Mouse (Mus musculus) liver, postnatal 0 days (tissue): ENCODE data around the gene Cela1. TPM values are rescaled to one million over a fixed set of nuclear protein-coding genes. Genes with fewer than 3 reads are reported as not detected.

Experiments used
- ATAC-seq: fragments of 200-750 bp; cut with Nextera tagmentation; 2 replicates; pipeline ENCODE4 v1.8.0; 2017; ENCODE audit warnings: mild to moderate bottlenecking, moderate library complexity
- DNase-seq: peaks from one replicate; pipeline ENCODE4 v3.0.0-alpha.2; 2016
- H3K27ac ChIP-seq: fragments of 300-500 bp; sonication (generic); 2 replicates; pipeline ENCODE4 v1.5.1; 2014; ENCODE audit warnings: antibody characterized with exemption, moderate library complexity, mild to moderate bottlenecking, low read depth
- H3K27me3 ChIP-seq: fragments of 300-500 bp; sonication (generic); 2 replicates; pipeline ENCODE4 v1.6.1; 2014; ENCODE audit warnings: low read length, control low read depth, mixed read lengths; ENCODE audit not compliant: insufficient read depth
- H3K36me3 ChIP-seq: fragments of 300-500 bp; sonication (generic); replicated peaks from 2 replicates; pipeline ENCODE4 v1.6.1; 2014; ENCODE audit warnings: mild to moderate bottlenecking, control low read depth, low read length, moderate library complexity, mixed read lengths; ENCODE audit not compliant: insufficient read depth
- H3K4me1 ChIP-seq: fragments of 300-500 bp; sonication (generic); 2 replicates; pipeline ENCODE4 v1.6.1; 2014; ENCODE audit warnings: antibody characterized with exemption, mild to moderate bottlenecking, control low read depth; ENCODE audit not compliant: insufficient read depth
- H3K4me2 ChIP-seq: fragments of 300-500 bp; sonication (generic); 2 replicates; pipeline ENCODE4 v1.6.1; 2014; ENCODE audit warnings: low read depth, mild to moderate bottlenecking, low read length, moderate library complexity, mixed read lengths
- H3K4me3 ChIP-seq: fragments of 300-500 bp; sonication (generic); 2 replicates; pipeline ENCODE4 v1.5.1; 2014; ENCODE audit warnings: low read depth, low read length
- H3K9ac ChIP-seq: fragments of 300-500 bp; sonication (generic); replicated peaks from 2 replicates; pipeline ENCODE4 v1.6.1; 2014; ENCODE audit warnings: mild to moderate bottlenecking, moderate library complexity
- H3K9me3 ChIP-seq: fragments of 300-500 bp; sonication (generic); 2 replicates; pipeline ENCODE4 v1.6.1; 2016; ENCODE audit warnings: mild to moderate bottlenecking, control low read depth, low read length, mixed read lengths
- CTCF ChIP-seq: sonication (generic); IDR thresholded peaks from 2 replicates; pipeline ENCODE4 v1.5.1; 2016; ENCODE audit warnings: antibody characterized with exemption, low read depth
- EP300 ChIP-seq: IDR thresholded peaks from 2 replicates; pipeline ENCODE4 v1.6.1; 2016; ENCODE audit warnings: antibody characterized with exemption, low read depth, mild to moderate bottlenecking
- WGBS: fragments of 180-500 bp; shearing (Covaris S2); extraction: QIAGEN DNeasy Blood & Tissue Kit; methylation state at CpG from one replicate; pipeline ENCODE4 v1.1.7; 2014; ENCODE audit not compliant: insufficient replicate concordance; 5-methylcytosine and 5-hydroxymethylcytosine counted together
- polyA plus RNA-seq: library from polyadenylated mRNA; unstranded; fragments of >200 nt; fragmentation: Nextera tagmentation; extraction: Ambion mirVana; gene quantifications from 2 replicates; pipeline ENCODE4 v1.2.1, GENCODE M21; 2015

The Cela1 gene
- polyA plus RNA-seq, 1 experiment from 2014 or later = 29.5 TPM

DNA sequence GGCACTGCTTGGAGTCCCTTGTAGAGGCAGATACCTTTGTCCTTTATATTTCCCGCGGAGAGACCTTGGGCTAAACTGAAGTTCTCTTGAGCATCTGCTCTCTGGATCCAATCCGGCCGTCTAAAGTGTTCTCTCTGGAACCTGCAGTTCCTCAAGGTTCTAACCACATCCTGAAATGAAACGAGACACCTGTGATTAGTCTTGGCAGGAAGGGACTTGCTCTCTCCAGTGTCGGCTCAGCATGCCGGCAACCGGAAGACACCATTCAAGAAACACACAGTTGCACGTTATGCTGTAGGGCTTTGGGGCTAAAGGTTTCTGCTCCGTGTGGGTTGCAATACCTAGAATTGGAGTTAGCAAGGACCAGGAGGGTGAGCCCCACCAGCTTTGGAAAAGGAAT lies 32.3 kb upstream of the Cela1 start:
- Histone ChIP-seq H3K9me3 (no peaks in the 10 kb centered on the region), H3K9ac (no peak overlapping the region), H3K36me3 (no peaks in the 10 kb centered on the region), H3K4me1 (no peaks in the 10 kb centered on the region), H3K27ac (no peak overlapping the region), H3K4me3 (no peak overlapping the region), H3K4me2 (no peak overlapping the region), H3K27me3 (no peaks in the 10 kb centered on the region)
- ATAC-seq (no peak), DNase-seq (no peak)
- 74% methylated on average over 10 of the region's 10 CpGs for WGBS
- no peak for TF ChIP-seq CTCF
- TF ChIP-seq EP300 = no peak

DNA sequence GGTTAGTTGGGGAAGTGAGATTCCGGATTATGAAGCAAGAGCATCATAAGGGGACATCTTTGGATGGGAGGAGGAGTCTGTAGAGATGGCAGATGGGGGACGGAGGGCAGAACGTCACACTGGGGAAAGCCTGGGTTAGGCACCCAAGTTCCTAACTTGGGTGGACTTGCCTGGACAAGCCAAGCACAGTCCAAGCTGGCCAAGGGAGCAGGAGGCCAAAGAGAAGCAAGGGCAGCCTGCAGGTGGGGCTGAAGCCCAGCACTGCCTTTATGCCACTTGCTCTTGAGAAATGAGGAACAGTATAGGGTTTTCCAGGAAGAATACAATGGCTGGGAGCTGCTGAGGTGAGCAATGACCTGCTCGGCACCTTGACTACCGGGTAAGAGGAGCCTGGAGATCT lies 31.5 kb upstream of the Cela1 start:
- Histone ChIP-seq H3K4me2 (no peak overlapping the region), H3K27ac (no peak overlapping the region), H3K9ac (no peak overlapping the region), H3K4me3 (no peak overlapping the region), H3K27me3 (no peaks in the 10 kb centered on the region), H3K9me3 (no peaks in the 10 kb centered on the region), H3K4me1 (no peaks in the 10 kb centered on the region), H3K36me3 (no peaks in the 10 kb centered on the region)
- TF ChIP-seq CTCF (no peak), EP300 (no peak)
- WGBS = 91% methylated on average over 5 of the region's 5 CpGs
- ATAC-seq (no peak), DNase-seq (no peak)

DNA sequence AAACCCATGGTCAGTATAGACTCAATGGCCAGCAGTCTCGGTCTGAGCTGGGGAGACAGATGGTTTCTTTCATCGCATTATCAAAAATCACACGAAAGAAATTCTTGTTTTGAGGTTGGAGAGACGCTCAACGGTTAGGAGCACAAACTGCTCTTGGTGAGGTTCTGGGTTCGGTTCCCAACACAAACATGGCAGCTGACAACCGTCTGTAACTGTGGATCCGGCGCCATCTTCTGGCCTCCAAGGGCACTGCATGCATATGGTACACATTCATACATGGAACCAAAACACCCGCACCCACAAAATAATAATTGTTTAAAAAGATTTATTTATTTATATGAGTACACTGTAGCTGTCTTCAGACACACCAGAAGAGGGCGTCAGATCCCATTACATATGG lies 30.9 kb upstream of the Cela1 start:
- no peak for DNase-seq
- no peak overlapping the region for H3K27ac ChIP-seq
- H3K4me2 ChIP-seq = no peak overlapping the region
- TF ChIP-seq CTCF = peak; percentile 52
- TF ChIP-seq EP300 = no peak
- WGBS = 80% methylated on average over 11 of the region's 11 CpGs
- H3K36me3 ChIP-seq = no peaks in the 10 kb centered on the region
- ATAC-seq = no peak
- no peaks in the 10 kb centered on the region for H3K9me3 ChIP-seq
- no peaks in the 10 kb centered on the region for H3K4me1 ChIP-seq
- no peak overlapping the region for H3K9ac ChIP-seq
- H3K27me3 ChIP-seq = no peaks in the 10 kb centered on the region
- H3K4me3 ChIP-seq = no peak overlapping the region

DNA sequence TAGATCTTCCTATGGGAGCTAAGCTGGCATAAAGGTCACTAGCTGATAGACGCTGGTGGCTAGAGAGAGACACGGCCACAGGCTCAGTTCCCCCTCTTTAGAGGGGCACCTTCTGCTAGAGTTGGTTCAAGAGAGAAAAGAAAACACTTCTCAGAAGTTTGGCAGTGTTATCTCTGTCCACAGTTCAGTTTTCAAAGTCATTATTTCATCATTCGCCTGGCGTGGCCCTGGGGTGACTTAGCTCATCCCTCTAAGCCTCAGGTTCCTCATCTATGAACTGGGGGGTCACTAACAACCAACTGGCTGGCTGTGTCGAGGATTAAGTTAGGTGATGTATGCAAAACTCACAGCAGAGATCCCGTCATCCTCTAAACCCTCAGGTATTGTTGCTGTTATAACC lies 30.2 kb upstream of the Cela1 start:
- Histone ChIP-seq H3K27ac (no peak overlapping the region), H3K4me1 (no peaks in the 10 kb centered on the region), H3K9me3 (no peaks in the 10 kb centered on the region), H3K4me2 (no peak overlapping the region), H3K9ac (no peak overlapping the region), H3K27me3 (no peaks in the 10 kb centered on the region), H3K4me3 (no peak overlapping the region), H3K36me3 (no peaks in the 10 kb centered on the region)
- ATAC-seq (no peak), DNase-seq (no peak)
- TF ChIP-seq EP300 (no peak), CTCF (no peak)
- 45% methylated on average over 6 of the region's 6 CpGs for WGBS

DNA sequence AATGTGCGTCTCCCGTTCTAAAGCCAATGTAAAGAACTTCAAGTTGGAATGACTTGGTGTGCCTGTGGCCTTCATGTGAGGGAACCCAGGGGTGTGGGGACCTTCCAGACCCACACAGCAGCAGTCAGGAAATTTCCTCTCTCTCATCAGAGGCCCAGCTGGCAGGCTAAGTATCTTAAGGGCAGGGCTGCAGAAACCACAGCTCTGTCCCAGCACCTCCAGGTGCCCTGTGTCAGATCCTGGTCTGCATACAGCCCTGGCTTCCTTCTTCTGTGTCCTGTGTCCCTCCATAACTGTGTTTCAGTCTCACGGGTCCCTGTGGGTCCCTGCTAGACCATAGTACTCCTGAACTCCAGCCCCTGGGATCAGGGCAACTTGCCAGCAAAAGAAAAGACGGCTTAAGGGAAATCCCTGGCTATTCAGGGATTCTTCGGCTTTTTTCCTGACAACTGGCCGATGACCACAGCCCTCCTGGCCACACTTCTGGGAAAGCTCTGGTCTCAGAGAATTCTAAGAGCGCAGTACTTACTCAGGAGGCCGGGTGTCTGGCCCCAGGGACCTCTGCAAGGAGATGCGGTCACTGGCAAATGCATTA lies 27.8 kb upstream of the Cela1 start:
- Histone ChIP-seq H3K9me3 (no peaks in the 10 kb centered on the region), H3K36me3 (no peaks in the 10 kb centered on the region), H3K4me1 (no peaks in the 10 kb centered on the region), H3K27me3 (no peaks in the 10 kb centered on the region), H3K9ac (no peak overlapping the region), H3K4me2 (no peak overlapping the region), H3K27ac (no peak overlapping the region), H3K4me3 (no peak overlapping the region)
- no peak for TF ChIP-seq EP300
- no peak for TF ChIP-seq CTCF
- WGBS = 73% methylated on average over 9 of the region's 9 CpGs
- DNase-seq (no peak), ATAC-seq (no peak)

DNA sequence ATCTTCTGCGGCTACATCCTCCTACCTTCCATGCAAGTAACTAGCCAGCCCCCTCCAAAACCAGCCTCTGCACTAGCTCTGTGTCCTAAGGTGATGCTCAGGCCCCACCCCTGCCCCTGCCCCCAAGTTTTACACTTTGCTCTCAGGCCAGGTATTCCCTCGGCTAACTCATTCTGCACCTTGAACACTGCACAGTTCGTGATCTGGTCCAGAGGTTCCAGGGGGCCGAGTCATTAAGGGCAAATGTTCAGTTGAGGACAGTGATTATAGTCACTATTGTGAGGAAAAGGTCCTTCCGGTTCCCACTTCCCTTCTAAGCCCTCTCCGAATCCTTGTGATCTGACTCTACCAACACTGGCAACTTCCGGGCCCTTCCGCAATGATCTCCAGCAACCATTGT lies 26.7 kb upstream of the Cela1 start:
- no peak overlapping the region for H3K4me2 ChIP-seq
- DNase-seq (no peak), ATAC-seq (no peak)
- no peak overlapping the region for H3K9ac ChIP-seq
- no peak overlapping the region for H3K27ac ChIP-seq
- 83% methylated on average over 8 of the region's 8 CpGs for WGBS
- H3K4me1 ChIP-seq = no peaks in the 10 kb centered on the region
- H3K27me3 ChIP-seq = no peaks in the 10 kb centered on the region
- no peak for TF ChIP-seq EP300
- no peak for TF ChIP-seq CTCF
- no peaks in the 10 kb centered on the region for H3K36me3 ChIP-seq
- no peak overlapping the region for H3K4me3 ChIP-seq
- H3K9me3 ChIP-seq = no peaks in the 10 kb centered on the region

DNA sequence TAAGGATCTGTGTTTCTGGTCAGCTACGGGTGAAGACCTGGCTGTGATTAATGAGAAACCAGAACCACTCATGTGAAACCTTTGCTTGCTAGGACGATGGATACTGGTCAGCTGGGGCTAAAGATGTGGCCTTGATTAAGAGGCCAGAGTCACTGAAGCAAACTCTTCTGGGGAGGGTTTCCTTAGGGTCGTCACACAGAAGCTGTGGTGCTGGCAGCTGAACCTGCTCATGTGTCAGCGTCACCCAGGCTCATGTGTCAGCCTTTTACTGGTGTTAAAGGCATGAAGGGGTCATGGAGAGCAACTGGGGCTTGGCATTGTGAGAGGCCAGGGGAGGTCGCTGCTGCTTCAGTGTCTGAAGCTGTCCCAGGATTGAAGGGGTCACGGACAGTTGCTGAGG lies 23.1 kb upstream of the Cela1 start:
- Histone ChIP-seq H3K4me3 (no peak overlapping the region), H3K36me3 (no peaks in the 10 kb centered on the region), H3K9ac (no peak overlapping the region), H3K27me3 (no peaks in the 10 kb centered on the region), H3K4me2 (no peak overlapping the region), H3K27ac (no peak overlapping the region), H3K9me3 (no peaks in the 10 kb centered on the region), H3K4me1 (peaks cover 6% of the 10 kb centered on the region; the same call in 1 of the 2 replicates)
- WGBS = 79% methylated on average over 6 of the region's 6 CpGs
- DNase-seq (no peak), ATAC-seq (no peak)
- TF ChIP-seq CTCF = no peak
- no peak for TF ChIP-seq EP300
